Mouse (Mus musculus): ENCODE results near the gene Gm10226. TPM values are rescaled to one million over a fixed set of nuclear protein-coding genes. Genes with fewer than 3 reads are reported as not detected.

Gene Gm10226
- polyA plus RNA-seq, 1 experiment from 2014 or later: 0.82 TPM

- Histone ChIP-seq H3K27me3 (ENCODE audit: insufficient read depth, low read length) (no peaks in the 10 kb centered on the region), H3K4me1 (ENCODE audit: insufficient read depth) (peaks cover 7% of the 10 kb centered on the region), H3K4me2 (ENCODE audit: low read depth, low read length) (peak overlapping the region; percentile 81), H3K36me3 (replicated peaks; ENCODE audit: insufficient read depth, low read length) (no peaks in the 10 kb centered on the region; the same call in 1 of the 2 replicates), H3K27ac (ENCODE audit: low read depth) (peak overlapping the region; percentile 89), H3K9me3 (ENCODE audit: low read length) (no peaks in the 10 kb centered on the region), H3K9ac (replicated peaks) (peak overlapping the region; percentile 84), H3K4me3 (ENCODE audit: low read depth, low read length) (peak overlapping the region; percentile 86)
- TF ChIP-seq EP300 (IDR thresholded peaks at IDR 0.05; ENCODE audit: low read depth): no peak
- no peak for TF ChIP-seq CTCF (IDR thresholded peaks at IDR 0.05; ENCODE audit: low read depth)
- ATAC-seq: no peak
- 77% methylated on average over 4 of the region's 4 CpGs for WGBS (ENCODE audit: insufficient replicate concordance)
- no peak for DNase-seq
Observed at GRCm38 (mm10) chr17:21733049-21733448, 41.4 kb downstream of the Gm10226 start.

GRCm38 (mm10) chr17:21733529-21734031 lies 41.9 kb downstream of the Gm10226 start:
- peak overlapping the region; percentile 89 for H3K27ac ChIP-seq (ENCODE audit: low read depth)
- TF ChIP-seq EP300 (IDR thresholded peaks at IDR 0.05; ENCODE audit: low read depth) (peak; percentile 11; the same call in 1 of the 2 replicates), CTCF (IDR thresholded peaks at IDR 0.05; ENCODE audit: low read depth) (peak; percentile 51)
- H3K9me3 ChIP-seq (ENCODE audit: low read length): no peaks in the 10 kb centered on the region
- peak; percentile 78 for DNase-seq
- H3K4me1 ChIP-seq (ENCODE audit: insufficient read depth): peaks cover 7% of the 10 kb centered on the region
- H3K36me3 ChIP-seq (replicated peaks; ENCODE audit: insufficient read depth, low read length): no peaks in the 10 kb centered on the region; the same call in 1 of the 2 replicates
- peak overlapping the region; percentile 84 for H3K9ac ChIP-seq (replicated peaks)
- H3K4me2 ChIP-seq (ENCODE audit: low read depth, low read length): peak overlapping the region; percentile 81
- no peaks in the 10 kb centered on the region for H3K27me3 ChIP-seq (ENCODE audit: insufficient read depth, low read length)
- peak overlapping the region; percentile 86 for H3K4me3 ChIP-seq (ENCODE audit: low read depth, low read length)
- 1% methylated on average over 27 of the region's 27 CpGs for WGBS (ENCODE audit: insufficient replicate concordance)
- peak; percentile 98 for ATAC-seq

Other genes with a start within 250 kb of the Gm10226 start
- gene Zfp51, start 241.5 kb upstream of the Gm10226 start, polyA plus RNA-seq (2015; fragmentation: Nextera tagmentation; extraction: Ambion mirVana): 3.1 and 4.7 TPM in 2 replicates
- 2.7 and 3.5 TPM in 2 replicates for gene Zfp53, start 202.9 kb upstream of the Gm10226 start, polyA plus RNA-seq (2015; fragmentation: Nextera tagmentation; extraction: Ambion mirVana)
- 0.85 and 1.2 TPM in 2 replicates for gene Zfp52, start 156.3 kb upstream of the Gm10226 start, polyA plus RNA-seq (2015; fragmentation: Nextera tagmentation; extraction: Ambion mirVana)
- gene Zfp948, start 124.9 kb upstream of the Gm10226 start, polyA plus RNA-seq (2015; fragmentation: Nextera tagmentation; extraction: Ambion mirVana): 3.2 and 3.7 TPM in 2 replicates
- gene Zfp983, start 41.2 kb upstream of the Gm10226 start, polyA plus RNA-seq (2015; fragmentation: Nextera tagmentation; extraction: Ambion mirVana): 0.80 and 1.1 TPM in 2 replicates
- 1.3 and 1.9 TPM in 2 replicates for gene Zfp760, start 15.9 kb downstream of the Gm10226 start, polyA plus RNA-seq (2015; fragmentation: Nextera tagmentation; extraction: Ambion mirVana)
- gene Zfp229, start 38.9 kb downstream of the Gm10226 start, polyA plus RNA-seq (2015; fragmentation: Nextera tagmentation; extraction: Ambion mirVana): 1.4 and 1.6 TPM in 2 replicates
- 1.2 and 1.4 TPM in 2 replicates for gene Zfp820, start 153.9 kb downstream of the Gm10226 start, polyA plus RNA-seq (2015; fragmentation: Nextera tagmentation; extraction: Ambion mirVana)
- gene Zfp995, start 218.1 kb downstream of the Gm10226 start, polyA plus RNA-seq (2015; fragmentation: Nextera tagmentation; extraction: Ambion mirVana): 1.8 and 2.2 TPM in 2 replicates